Mouse (Mus musculus) frontal cortex, adult 2 months (tissue): ENCODE results near the gene Trim28. TPM values are rescaled to one million over a fixed set of nuclear protein-coding genes. Genes with fewer than 3 reads are reported as not detected.
A peak's percentile ranks its signal among the peaks of the same experiment; 100 is the strongest.

ENCODE experiments used
- DNase-seq, 2 experiments: peaks; one replicate each; pipeline ENCODE4 v3.0.0; 2022; ENCODE audit warnings: low spot score in 1 of 2; ENCODE audit errors: extremely low spot score in 1 of 2
- polyA plus RNA-seq: library from polyadenylated mRNA; depleted of rRNA; stranded (reverse); fragments of >200 nt; gene quantifications from 2 replicates; pipeline ENCODE4 v1.2.3, GENCODE M21; 2012; rRNA removed

Trim28 gene
- 234 and 279 TPM in 2 replicates for polyA plus RNA-seq

DNA sequence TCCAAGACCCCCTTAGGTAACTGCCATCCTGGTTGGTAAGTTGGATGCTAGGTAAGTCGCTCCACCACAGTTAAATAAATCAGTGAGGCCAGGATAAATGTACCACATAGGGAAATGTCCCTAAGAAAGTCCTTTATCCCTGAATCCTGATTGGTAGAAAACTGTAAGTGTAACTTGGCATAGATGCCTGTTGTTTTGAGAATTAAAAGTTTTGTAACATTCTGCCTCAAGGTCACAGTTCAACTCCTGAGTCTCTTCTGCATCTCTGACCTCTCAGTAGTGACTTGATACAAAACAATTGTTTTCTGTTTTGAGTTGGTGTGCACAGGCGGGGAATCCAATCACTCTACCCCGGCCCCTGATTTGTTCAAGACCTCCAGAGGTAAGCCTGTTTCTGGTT is at the start of gene Trim28:
Gene Trim28, plus strand, starts transcription at position 264 of the 400 bp plus-strand sequence.
- no peak for DNase-seq

DNA sequence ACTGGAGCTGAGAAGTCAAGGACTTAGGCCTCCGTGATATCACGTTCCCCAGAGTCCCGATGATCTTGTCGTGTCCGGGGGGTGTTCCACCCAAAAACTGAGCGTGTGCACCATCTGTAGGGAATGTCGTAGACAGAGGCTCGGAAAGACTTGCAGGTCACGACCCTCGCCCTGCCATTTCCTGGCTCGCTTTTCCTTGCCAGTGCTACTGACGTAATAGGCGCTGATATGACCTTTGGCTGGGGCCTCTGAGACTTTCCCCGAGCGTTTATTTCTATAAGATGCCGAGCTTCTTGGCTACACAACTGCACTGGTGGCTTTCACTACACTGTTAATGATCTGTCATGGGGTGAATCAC is 49.1 kb upstream of the Trim28 start:
- no peak for DNase-seq

GRCm38 (mm10) chr7:12954896-12955295 is 44.0 kb upstream of the Trim28 start:
- no peak for DNase-seq

DNA sequence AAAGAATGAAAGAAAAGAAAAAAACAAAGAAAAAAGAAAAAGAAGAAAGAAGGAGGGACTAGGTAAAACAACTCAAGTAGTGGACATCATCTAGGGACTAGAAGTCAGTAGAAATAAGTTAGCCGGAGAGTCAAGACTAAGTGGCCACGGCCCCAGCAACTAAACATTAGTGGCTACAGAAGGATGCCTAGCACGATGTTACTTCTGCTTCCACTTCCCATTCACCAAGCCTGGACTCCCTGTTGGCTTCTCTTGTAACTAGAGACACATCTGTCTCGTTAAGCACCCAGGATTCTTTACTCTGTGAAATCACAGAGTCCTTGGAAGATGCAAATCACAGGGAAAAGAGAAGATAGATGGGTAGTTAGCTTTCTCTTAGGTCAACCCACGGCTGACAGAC is 41.4 kb upstream of the Trim28 start:
- DNase-seq, result no peak

GRCm38 (mm10) chr7:12958948-12959347 is 40.0 kb upstream of the Trim28 start:
- DNase-seq, result no peak

GRCm38 (mm10) chr7:12959718-12960117 is 39.2 kb upstream of the Trim28 start:
- DNase-seq, result no peak

GRCm38 (mm10) chr7:12961511-12962141 is 37.3 kb upstream of the Trim28 start:
- DNase-seq, result peak in 1 of 2 experiments; percentile 70

GRCm38 (mm10) chr7:12965678-12966091 is 33.2 kb upstream of the Trim28 start, which contains the start of gene Zfp324:
Zfp324 (plus strand) TSS chr7:12965838.
- DNase-seq, result peak; percentile 93 to 94

DNA sequence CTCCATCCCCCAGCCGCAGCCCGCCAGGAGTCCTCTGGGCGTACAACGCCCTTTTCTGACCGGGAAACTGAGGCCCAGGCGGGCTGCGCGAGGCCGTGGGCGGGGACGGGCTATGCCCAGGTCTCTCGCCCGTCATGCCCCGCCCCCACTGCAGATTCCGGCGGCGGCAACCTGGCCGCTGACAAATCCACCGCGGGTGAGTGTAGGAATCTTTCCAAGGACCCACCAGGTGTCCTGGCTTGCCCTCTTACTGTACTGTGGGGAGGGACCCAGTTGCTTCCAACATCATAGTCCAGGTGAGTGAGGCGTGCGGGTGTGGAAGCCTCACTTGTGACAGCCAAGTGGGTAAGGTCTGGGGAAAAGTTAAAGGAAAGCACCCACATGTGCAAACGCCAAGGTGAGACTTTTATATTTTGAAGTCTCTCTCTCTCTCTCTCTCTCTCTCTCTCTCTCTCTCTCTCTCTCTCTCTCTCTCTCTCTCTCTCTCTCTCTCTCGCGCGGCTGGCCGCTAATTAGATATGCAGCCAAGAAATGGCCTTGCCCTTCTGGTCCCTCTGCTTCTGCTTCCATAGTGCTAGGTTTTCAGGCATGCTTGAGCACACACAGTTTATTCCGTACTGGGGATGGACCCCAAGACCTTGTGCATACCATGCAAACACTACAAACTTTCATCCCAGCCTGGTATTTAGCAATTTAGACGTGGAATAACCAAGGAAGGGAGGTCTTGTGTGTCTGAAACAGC is 32.6 kb upstream of the Trim28 start:
- peak in 1 of 2 experiments; percentile 52 for DNase-seq

DNA sequence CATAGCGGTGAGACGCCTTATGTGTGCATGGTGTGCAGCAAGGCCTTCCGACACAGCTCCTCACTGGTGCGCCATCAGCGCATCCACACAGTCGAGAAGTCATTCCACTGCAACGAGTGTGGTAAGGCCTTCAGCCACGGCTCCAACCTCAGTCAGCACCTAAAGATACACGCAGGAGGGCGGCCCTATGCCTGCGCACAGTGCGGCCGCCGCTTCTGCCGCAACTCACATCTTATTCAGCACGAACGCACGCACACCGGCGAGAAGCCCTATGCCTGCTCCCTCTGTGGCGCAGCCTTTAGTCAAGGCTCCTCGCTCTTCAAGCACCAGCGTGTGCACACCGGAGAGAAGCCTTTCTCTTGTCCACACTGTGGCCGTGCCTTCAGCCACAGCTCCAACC is 28.0 kb upstream of the Trim28 start:
- DNase-seq, result no peak

- DNase-seq, result peak; percentile 98 to 99
Measured at GRCm38 (mm10) chr7:12977682-12978389, 21.1 kb upstream of the Trim28 start, which contains the start of gene Zfp446. Zfp446 (plus strand) TSS chr7:12977848.

DNA sequence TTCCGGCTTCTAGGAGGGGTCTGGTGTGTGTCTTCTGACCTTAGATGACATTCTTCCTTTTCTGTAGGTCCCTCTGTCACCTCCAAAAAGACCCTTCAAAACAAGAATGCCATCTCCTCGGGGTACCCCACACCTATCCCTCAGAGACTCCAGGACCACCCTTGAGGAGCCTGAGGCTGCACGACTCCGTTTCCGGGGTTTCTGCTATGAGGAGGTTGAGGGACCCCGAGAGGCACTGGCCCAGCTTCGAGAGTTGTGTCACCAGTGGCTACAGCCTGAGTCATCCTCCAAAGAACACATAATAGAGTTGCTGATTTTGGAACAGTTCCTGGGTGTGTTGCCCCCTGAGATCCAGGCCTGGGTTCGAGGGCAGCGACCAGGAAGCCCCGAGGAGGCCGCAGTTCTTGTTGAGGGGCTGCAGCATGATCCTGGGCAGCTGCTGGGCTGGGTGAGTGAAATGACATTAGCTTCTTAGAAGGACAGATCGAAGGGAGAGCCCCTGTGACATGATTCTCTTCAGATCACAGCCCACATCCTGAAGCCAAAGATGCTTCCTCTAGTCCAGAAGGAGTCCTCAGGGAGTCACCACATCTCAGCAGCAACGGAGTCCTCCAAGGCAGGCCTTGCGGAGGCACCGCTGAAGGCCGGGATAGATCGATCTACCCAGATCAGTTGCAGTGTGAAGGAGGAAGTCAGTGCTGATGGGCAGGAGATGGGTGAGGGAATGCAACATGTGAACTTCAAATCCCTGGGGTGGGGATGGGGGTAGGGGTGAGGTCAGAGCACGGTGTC is 19.8 kb upstream of the Trim28 start:
- DNase-seq, result no peak

DNA sequence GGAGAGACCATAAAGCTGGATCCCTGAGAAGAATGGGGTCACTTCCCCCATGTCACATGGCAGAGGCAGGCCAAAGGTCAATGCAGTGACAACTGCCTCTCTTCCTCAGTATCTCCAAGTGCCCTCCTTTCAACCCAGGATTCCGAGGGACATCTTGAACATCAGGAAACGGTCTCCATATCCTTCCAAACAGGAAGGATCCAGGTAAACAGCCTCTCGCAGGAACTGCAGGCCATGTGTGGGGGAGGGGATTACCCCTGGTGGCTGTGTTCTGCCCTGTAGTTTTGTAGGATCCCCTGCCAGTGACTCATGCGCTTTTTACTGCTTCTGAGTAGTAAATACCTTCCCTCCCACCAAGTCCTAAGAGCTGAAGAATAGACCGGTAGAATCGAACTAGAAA is 19.1 kb upstream of the Trim28 start:
- DNase-seq, result no peak

DNA sequence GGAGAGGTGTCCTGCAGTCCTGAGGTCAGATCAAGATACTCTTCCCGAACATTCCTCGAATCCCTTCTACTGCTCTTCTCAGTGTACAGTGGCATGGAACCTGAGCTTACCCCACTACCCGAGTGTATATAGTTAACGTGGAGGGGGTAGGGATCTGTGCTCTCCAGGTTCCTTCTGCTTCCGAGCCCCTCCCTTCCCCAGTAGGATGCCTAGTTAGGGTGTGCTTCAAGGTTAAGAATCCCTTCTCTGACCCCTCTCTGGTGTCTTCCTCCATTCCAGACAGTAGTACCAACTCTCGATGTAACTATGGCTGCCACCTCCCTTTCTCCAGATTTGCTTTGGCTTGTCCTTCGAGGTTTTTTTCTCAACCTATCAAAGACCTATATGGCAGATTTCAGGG is 18.6 kb upstream of the Trim28 start:
- no peak for DNase-seq

DNA sequence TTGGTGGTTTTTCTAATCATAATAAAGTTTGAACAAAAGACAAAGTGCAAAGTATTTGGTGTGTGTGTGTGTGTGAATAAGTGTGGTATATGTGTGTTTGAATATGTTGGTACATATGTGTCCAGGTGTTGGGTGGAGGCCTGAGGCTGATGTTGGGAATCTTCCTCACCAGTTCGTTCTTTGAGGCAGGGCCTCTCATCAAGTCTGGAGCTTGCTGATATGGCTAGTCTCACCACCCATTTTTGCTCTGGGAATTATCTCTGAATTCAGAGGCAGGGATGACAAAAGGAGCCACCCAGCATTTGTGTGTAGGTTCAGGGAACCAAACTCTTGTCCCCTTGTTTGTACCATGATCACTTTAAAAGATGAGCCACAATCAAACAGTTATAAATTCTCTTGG is 13.2 kb upstream of the Trim28 start:
- no peak for DNase-seq

- no peak for DNase-seq
Measured at GRCm38 (mm10) chr7:12986906-12987305, 12.0 kb upstream of the Trim28 start.

GRCm38 (mm10) chr7:12987409-12988189 is 11.3 kb upstream of the Trim28 start:
- no peak for DNase-seq

GRCm38 (mm10) chr7:12992222-12992621 is 6.7 kb upstream of the Trim28 start:
- DNase-seq, result no peak

DNA sequence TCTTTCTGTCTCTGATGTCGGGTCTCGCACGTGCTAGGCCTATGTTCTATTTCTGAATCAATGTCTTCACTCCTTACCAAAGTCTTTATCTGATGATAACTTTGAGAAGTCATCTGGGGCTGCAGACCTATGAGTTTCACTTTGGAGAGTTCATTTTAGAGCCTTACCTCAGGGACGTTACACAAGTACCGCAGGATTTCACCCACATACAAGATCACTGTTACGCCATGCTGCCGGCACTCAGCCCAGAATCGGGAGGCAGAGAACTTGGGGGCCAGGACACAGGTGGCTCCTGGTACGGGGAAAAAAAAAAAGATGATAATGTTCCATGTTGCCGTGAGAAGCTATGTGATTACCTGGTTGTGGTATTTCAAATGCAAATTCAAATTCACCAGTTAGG is 5.8 kb upstream of the Trim28 start:
- no peak for DNase-seq

DNA sequence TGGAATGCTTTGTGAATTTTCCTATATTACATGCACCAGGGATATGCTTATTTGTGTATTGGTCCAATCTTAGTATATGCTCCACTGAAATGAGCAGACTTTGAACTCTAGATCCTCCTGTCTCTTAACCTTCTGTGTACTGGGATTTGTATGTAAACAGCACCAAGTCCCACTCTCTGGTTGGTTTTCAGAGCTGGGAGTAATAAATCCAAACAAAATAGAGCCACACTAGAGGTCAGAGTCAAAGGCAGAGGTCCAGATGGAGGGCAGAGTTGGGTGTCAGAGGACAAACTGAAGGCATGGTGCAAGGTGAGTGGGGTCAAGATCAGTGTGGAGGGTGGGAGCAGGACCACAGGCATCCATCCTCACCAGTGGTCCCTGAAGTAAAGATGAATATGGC is 3.1 kb upstream of the Trim28 start:
- no peak for DNase-seq
